Comparison of ENCODE assay signal across 12 mouse cellular contexts in the genomic region with DNA sequence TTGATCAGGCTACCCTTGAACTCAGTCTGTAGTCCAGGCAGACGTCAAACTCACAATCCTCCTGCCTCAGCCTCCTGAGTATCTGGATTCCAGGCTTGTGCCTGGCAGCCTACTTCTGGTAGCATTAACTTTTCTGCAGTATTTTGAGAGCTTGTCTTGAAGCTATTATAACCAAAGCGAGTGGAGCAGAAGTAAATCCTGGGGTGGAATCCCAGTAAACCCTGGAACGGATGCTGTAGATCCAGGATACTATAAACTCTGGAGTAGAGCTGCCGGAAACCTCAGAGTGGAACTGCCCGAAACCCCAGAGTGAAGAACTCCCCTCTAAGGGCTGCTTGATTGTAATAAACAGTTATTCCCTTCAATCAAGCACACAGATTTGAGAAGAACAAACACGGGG. TPM values are rescaled to one million over a fixed set of nuclear protein-coding genes. Genes with fewer than 3 reads are reported as not detected.
DNase-seq lines count a peak whose midpoint lies in the region; ATAC-seq lines count a peak whose summit lies in the region.
"Had no signal": no experiment of that assay in that cellular context is flagged by ENCODE, and none has a peak within 500 bp of the region (broad histone marks: within the 10 kb centered on the region; RNA-seq: fewer than 3 reads in every experiment).

No protein-coding gene starts in this region.

- WGBS in liver, embryonic 12.5 days (ENCODE audit: insufficient replicate concordance), result 49% methylated on average over 6 of the region's 6 CpGs
- WGBS in limb, embryonic 11.5 days, result 48% methylated on average over 6 of the region's 6 CpGs

- no peak overlapping the region for H3K4me2 ChIP-seq in liver, embryonic 12.5 days
- no peak overlapping the region for H3K4me2 ChIP-seq in limb, embryonic 11.5 days (ENCODE audit: low read depth, severe bottlenecking)
- H3K4me2 ChIP-seq: limb, embryonic 12.5 days; neural tube, embryonic 12.5 days had no signal

- no peak for ATAC-seq in liver, embryonic 12.5 days
- no peak for ATAC-seq in limb, embryonic 11.5 days (ENCODE audit: insufficient number of reproducible peaks, low FRiP score, low TSS enrichment, low read depth)
- ATAC-seq in erythroid progenitor cell, adult 5-6 weeks (replicated peaks; ENCODE audit: low FRiP score, poor library complexity, severe bottlenecking), result no peak

- no peak overlapping the region for H3K9ac ChIP-seq in liver, embryonic 12.5 days
- no peak overlapping the region for H3K9ac ChIP-seq in limb, embryonic 11.5 days (ENCODE audit: low read length)
- H3K9ac ChIP-seq: limb, embryonic 12.5 days; neural tube, embryonic 12.5 days had no signal

- peak; percentile 67 for DNase-seq in adrenal gland, postnatal 14 days
- no peak for DNase-seq in adrenal gland, adult 18-20 months (ENCODE audit: low spot score in 2 of 2)
- DNase-seq in liver, result peak; percentile 14
- peak; percentile 45 for DNase-seq in embryo, embryonic 9.5 days (ENCODE audit: extremely low spot score)
- peak; percentile 73 for DNase-seq in limb, embryonic 11.5 days (ENCODE audit: low spot score)
- no peak for DNase-seq in gastrocnemius, postnatal 14 days

- H3K36me3 ChIP-seq in liver, embryonic 12.5 days, result no peaks in the 10 kb centered on the region
- no peaks in the 10 kb centered on the region for H3K36me3 ChIP-seq in limb, embryonic 11.5 days (ENCODE audit: control insufficient read depth, insufficient read depth, low read length)
- H3K36me3 ChIP-seq: limb, embryonic 12.5 days; neural tube, embryonic 12.5 days had no signal

- intact Hi-C loops in gastrocnemius, postnatal 14 days (cut with DNase I; ENCODE audit: low total_unique reads), result no loop called here

- no peak overlapping the region for H3K4me3 ChIP-seq in liver, embryonic 12.5 days
- H3K4me3 ChIP-seq in limb, embryonic 11.5 days (ENCODE audit: low read depth, low read length), result no peak overlapping the region
- H3K4me3 ChIP-seq: heart, adult 2 months; limb, embryonic 12.5 days; neural tube, embryonic 12.5 days had no signal

- H3K27me3 ChIP-seq in liver, embryonic 12.5 days (replicated peaks), result peaks cover 20% of the 10 kb centered on the region; the same call in 1 of the 2 replicates
- no peaks in the 10 kb centered on the region for H3K27me3 ChIP-seq in limb, embryonic 11.5 days (ENCODE audit: control insufficient read depth, insufficient read depth, low read length)
- H3K27me3 ChIP-seq: neural tube, embryonic 12.5 days had no signal

- no peak overlapping the region for H3K27ac ChIP-seq in liver, embryonic 12.5 days
- H3K27ac ChIP-seq in limb, embryonic 11.5 days (replicated peaks; ENCODE audit: low read depth, low read length), result no peak overlapping the region
- H3K27ac ChIP-seq: heart, adult 2 months; limb, embryonic 12.5 days; neural tube, embryonic 12.5 days had no signal

- H3K4me1 ChIP-seq in liver, embryonic 12.5 days, result no peaks in the 10 kb centered on the region
- H3K4me1 ChIP-seq in limb, embryonic 11.5 days (ENCODE audit: control insufficient read depth, insufficient read depth, low read length), result 0 out of 2 replicates have a peak, but pooled peaks cover 3% of the 10 kb centered on the region
- H3K4me1 ChIP-seq: limb, embryonic 12.5 days had no signal

- no peaks in the 10 kb centered on the region for H3K9me3 ChIP-seq in liver, embryonic 12.5 days (replicated peaks)
- no peaks in the 10 kb centered on the region for H3K9me3 ChIP-seq in limb, embryonic 11.5 days (ENCODE audit: control insufficient read depth, low read length)
- H3K9me3 ChIP-seq: limb, embryonic 12.5 days; neural tube, embryonic 12.5 days had no signal

RNA-seq across cellular contexts. Expression of gene Cda, which starts 9.7 kb away (rescaled TPM):
- 10.4 and 11.5 TPM in 2 replicates for total RNA-seq in adrenal gland, postnatal 14 days (2021)
- 10 to 100 TPM in 1 of 2 experiments, 1 to 10 TPM in 1; 8.9 to 10.0 TPM for total RNA-seq in adrenal gland, adult 18-20 months (2021)
- polyA plus RNA-seq in liver, embryonic 12.5 days (2016; fragmentation: Nextera tagmentation; extraction: Ambion mirVana), result 5.1 and 5.8 TPM in 2 replicates
- 4.1 and 4.5 TPM in 2 replicates for polyA plus RNA-seq in limb, embryonic 11.5 days (2014; fragmentation: Nextera tagmentation; extraction: Ambion mirVana)
- not detected in 2 replicates for total RNA-seq in erythroid progenitor cell, adult 5-6 weeks (2015; ENCODE audit: low replicate concordance)
- not detected in 2 replicates for total RNA-seq in erythroid progenitor cell, adult 5-6 weeks (2017; ENCODE audit: low replicate concordance)
- total RNA-seq in gastrocnemius, postnatal 14 days (2021), result 1 to 10 TPM in 1 of 2 experiments, under 1 TPM in 1; 0.55 to 1.9 TPM

RNA-seq across cellular contexts. Expression of gene Fam43b, which starts 18.8 kb away (rescaled TPM):
- 2.1 and 3.0 TPM in 2 replicates for total RNA-seq in adrenal gland, postnatal 14 days (2021)
- total RNA-seq in adrenal gland, adult 18-20 months (2021), result 1 to 10 TPM; 1.6 to 2.2 TPM
- not detected in 2 replicates for polyA plus RNA-seq in liver, embryonic 12.5 days (2016; fragmentation: Nextera tagmentation; extraction: Ambion mirVana)
- not detected in 2 replicates for polyA plus RNA-seq in limb, embryonic 11.5 days (2014; fragmentation: Nextera tagmentation; extraction: Ambion mirVana)
- total RNA-seq in erythroid progenitor cell, adult 5-6 weeks (2015; ENCODE audit: low replicate concordance), result not detected in 2 replicates
- total RNA-seq in erythroid progenitor cell, adult 5-6 weeks (2017; ENCODE audit: low replicate concordance), result not detected in 2 replicates
- total RNA-seq in gastrocnemius, postnatal 14 days (2021), result under 1 TPM in 1 of 2 experiments, not detected in 1; 0.08 TPM
- total RNA-seq: heart, adult 2 months had no signal
- polyA plus RNA-seq: C2C12; heart, adult 2 months; limb, embryonic 12.5 days had no signal

RNA-seq across cellular contexts. Expression of gene Pink1, which starts 51.4 kb away (rescaled TPM):
- total RNA-seq in adrenal gland, postnatal 14 days (2021), result 149 and 151 TPM in 2 replicates
- 100 to 1,000 TPM; 193 to 198 TPM for total RNA-seq in adrenal gland, adult 18-20 months (2021)
- polyA plus RNA-seq in liver, embryonic 12.5 days (2016; fragmentation: Nextera tagmentation; extraction: Ambion mirVana), result 28.8 and 30.2 TPM in 2 replicates
- polyA plus RNA-seq in limb, embryonic 11.5 days (2014; fragmentation: Nextera tagmentation; extraction: Ambion mirVana), result 17.8 and 18.5 TPM in 2 replicates
- total RNA-seq in erythroid progenitor cell, adult 5-6 weeks (2015; ENCODE audit: low replicate concordance), result 20.2 and 26.8 TPM in 2 replicates
- 20.8 and 36.6 TPM in 2 replicates for total RNA-seq in erythroid progenitor cell, adult 5-6 weeks (2017; ENCODE audit: low replicate concordance)
- 100 to 1,000 TPM; 259 to 277 TPM for total RNA-seq in gastrocnemius, postnatal 14 days (2021)

RNA-seq across cellular contexts. Expression of gene Mul1, which starts 56.9 kb away (rescaled TPM):
- 53.9 and 57.6 TPM in 2 replicates for total RNA-seq in adrenal gland, postnatal 14 days (2021)
- 10 to 100 TPM; 56.3 to 59.3 TPM for total RNA-seq in adrenal gland, adult 18-20 months (2021)
- 9.4 and 10.2 TPM in 2 replicates for polyA plus RNA-seq in liver, embryonic 12.5 days (2016; fragmentation: Nextera tagmentation; extraction: Ambion mirVana)
- polyA plus RNA-seq in limb, embryonic 11.5 days (2014; fragmentation: Nextera tagmentation; extraction: Ambion mirVana), result 19.6 and 21.6 TPM in 2 replicates
- 2.9 and 3.2 TPM in 2 replicates for total RNA-seq in erythroid progenitor cell, adult 5-6 weeks (2015; ENCODE audit: low replicate concordance)
- 3.7 and 5.0 TPM in 2 replicates for total RNA-seq in erythroid progenitor cell, adult 5-6 weeks (2017; ENCODE audit: low replicate concordance)
- total RNA-seq in gastrocnemius, postnatal 14 days (2021), result 10 to 100 TPM; 31.1 to 34.2 TPM

Comparison
In these comparisons a context has a peak if more than half of its experiments do, and no peak if none do; other contexts are left out.
1. DNase-seq: peak in adrenal gland, postnatal 14 days (single experiment), liver (single experiment), embryo, embryonic 9.5 days (single experiment) and limb, embryonic 11.5 days (single experiment); none in adrenal gland, adult 18-20 months (0 of 2) and gastrocnemius, postnatal 14 days (single experiment).